Mouse (Mus musculus): Measurements from ENCODE around the gene Man1c1.

DNA sequence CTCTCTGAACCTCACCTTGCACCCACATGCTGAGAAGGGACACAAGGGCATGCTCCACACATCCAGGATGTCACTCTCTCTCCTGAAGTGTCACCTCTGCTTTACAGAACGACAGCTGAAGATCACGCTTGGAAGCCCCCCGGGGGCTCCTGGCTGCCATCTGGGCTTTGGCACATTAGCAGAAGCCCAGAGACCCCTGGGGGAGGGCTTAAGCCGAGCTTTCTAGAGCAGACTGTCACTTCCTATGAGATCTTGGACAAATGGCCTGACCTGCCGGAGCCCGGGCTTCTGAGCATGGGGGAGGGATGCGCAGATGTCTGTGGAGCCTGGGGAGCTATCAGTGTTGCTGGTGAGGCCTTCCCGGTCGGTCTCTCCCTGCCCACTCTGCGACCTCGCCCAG lies 128.6 kb downstream of the Man1c1 start:
- TF ChIP-seq POLR2A (IDR thresholded peaks at IDR 0.05; ENCODE audit: low read depth, low read length) (no peak), CTCF (IDR thresholded peaks at IDR 0.05; ENCODE audit: borderline replicate concordance, insufficient read depth, low read length) (no peak)
